Mouse (Mus musculus): Measurements from ENCODE around the gene Igsf9.

Gene Igsf9

DNA sequence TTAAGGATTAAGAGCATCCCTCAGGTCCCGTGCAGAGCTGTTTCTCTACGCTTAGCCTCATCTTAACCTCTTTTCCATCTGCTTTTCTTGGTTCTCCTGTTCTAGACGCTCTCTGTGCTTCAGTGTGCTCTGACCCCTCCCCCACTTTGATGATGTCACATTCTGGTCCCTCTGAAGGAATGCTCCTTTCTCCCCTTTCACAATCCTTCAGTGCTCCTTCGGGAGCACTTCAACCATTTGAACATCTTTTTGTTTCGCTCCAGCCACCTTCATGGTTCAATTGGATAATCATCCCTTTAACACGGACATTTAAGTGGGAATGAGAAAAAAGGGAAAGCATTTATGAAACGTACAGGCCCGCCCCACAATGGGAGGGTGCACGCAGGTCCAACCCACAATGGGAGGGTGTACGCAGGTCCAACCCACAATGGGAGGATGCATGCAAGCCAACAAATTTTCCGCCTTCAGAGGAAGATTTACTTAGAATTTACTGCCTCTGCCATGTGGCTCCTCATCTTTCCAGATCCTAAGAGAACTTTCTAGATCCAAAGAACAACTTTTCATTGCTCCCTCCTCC is 13.2 kb upstream of the Igsf9 start:
- peak; percentile 83 for DNase-seq (ENCODE audit: low read depth, low spot score)

DNA sequence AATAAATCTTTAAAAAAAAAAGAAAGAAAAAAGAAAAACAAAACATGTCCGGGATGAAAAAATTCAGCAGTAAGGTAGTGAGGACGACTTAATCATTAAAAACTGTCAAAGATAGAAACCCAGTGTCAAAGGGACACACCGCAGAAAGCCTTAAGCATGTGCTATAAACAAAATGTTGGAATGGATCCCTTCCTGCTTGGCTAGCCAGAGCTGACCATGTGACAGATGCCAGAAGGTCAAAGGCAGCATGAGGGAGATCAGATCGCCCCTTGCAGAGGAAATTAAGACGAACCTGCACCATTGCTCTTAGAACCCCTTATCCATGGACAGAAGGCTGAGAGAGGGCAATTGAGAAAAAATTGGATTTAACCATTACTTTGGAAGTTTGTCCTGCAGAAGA is 12.2 kb upstream of the Igsf9 start:
- no peak for DNase-seq (ENCODE audit: low read depth, low spot score)

DNA sequence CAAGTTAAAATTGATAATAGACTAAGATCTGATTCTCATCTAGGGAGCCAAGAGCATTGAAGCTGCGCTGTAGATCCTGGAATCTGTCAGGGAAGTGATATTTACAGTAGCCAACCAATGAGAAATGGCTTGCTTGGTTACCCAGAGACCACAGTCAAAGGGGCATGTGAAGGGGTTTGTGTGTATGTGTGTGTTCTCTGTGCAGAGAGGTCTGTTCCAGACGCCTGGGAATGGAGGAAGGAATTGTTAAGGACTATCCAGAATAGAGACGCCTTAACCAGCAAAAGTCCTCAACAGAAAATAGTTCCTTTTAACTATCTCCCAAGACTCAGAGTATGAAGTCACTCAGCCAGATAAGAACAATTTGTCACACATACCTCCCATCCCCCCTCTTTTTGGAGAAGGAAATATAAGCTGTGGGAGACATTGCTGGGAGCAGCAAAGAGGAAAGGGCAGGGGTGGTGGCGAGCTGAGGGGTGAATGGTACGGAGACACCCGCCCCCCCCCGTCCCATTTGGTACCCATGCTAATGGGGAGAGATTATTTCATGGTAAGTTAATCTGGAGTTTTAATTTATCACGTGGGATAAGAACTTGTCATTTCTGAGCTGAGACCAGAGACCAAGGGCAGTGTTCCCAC is 11.7 kb upstream of the Igsf9 start:
- DNase-seq (ENCODE audit: low read depth, low spot score), result no peak

DNA sequence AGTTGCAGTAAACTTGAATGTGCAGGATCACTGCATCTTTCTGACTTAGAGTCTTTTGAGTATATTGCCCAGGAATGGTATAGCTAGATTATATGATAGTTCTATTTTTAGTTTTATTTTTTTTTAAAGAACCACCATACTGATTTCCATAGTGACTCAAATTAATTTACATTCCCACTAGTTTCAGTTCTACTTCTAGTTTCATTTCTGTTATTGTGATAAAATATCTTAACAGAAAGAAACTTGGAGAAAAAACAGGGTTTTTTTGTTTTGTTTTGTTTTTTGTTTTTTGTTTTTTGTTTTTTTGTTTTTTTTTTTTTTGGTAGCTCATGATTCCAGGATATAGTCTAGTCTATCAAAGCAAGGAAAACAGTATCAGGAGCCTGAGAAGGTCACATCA is 8.7 kb upstream of the Igsf9 start:
- peak; percentile 15 for DNase-seq (ENCODE audit: low read depth, low spot score)

DNA sequence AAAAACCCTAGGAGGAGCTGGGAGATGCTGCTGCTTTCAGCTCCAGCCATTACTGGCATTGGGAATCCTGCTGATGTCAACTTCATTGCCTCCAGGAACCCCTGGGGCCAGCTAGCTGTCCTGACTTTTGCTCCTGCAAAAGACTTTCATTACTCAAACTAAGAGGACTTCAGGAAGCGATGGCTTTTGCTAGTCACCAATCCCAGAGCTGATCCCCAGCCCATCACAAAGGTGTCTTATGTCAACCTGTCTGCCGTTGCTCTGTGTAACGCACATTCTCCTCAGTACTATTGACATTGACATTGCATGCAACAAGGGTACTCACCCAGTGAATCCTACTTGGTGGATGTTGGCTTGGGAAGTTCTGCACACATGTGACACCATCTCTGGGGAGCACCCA is 7.4 kb upstream of the Igsf9 start:
- no peak for DNase-seq (ENCODE audit: low read depth, low spot score)

DNA sequence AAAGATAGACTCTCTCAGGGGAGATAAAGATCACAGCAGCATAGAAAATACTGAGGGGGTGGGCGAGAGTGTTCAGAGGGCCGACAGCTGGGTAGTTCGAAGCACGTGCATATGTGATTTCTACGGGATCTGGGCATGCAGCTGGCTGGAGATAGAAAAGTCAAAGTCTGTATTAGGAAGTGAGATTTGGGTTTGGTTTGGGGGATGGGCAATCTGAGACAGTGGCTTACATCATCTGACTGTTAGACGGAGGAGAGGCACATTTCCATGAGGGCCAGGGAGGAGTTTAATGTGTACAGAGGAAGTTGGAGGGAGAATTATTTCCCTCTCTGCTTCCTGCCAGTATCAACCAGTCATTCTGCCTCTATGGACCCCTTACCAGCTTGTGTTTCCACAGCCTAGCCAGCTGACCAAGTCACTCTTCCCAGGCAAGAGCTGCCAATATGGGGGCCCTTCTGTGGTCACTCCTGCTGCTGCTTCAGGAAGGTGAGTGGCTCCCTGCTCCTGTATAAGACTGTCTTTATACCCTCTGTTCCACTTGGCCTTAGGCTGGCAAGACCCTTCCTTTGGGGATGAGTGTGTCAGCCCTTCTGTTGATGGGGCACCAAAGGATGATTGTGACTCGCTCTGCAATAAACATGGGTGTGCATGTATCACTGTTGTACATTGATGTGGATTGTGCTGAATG is 6.4 kb upstream of the Igsf9 start, which contains the start of gene Slamf9:
TSS of gene Slamf9 (plus strand) at position 305 of the 688 bp plus-strand sequence.
- peak; percentile 57 for DNase-seq (ENCODE audit: low read depth, low spot score)

DNA sequence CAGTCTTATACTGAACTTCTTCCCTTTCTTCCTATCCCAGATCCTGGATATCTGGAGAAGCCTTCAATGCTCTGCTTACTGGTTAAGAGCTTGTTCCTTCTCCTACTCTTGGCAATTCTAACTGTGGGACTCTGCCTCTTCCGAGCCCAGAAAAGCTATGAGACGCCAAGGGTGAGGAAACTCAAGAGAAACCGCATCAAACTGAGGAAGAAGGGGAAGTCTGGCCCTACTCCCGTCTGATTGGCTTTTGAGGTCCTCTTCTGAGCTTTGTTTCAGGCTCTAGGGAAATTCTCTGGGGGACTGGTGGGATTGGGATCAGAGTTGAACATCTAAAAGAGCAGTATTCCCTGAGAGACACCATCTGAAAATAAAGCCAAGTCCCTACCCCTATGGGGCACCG is 3.6 kb upstream of the Igsf9 start:
- DNase-seq (ENCODE audit: low read depth, low spot score), result no peak

DNA sequence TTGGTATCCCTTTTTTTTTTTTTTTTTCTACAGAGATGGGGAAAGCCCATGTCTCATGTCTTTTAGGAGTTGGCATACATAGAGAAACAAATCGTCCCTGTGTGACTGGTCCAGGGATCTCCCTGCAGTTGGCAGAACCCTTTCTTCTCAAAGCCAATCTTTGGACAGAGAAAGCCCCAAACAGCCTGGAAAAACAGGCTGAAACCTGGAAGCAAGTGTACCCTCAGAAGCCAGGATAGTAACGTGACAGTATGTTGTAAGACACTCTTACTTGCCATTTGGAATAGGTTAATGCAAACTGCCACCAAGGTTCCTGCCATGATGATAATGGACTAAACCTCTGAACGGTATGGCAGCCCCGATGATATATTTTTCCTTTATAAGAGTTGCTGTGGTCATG is 1.2 kb upstream of the Igsf9 start:
- DNase-seq (ENCODE audit: low read depth, low spot score), result no peak

DNA sequence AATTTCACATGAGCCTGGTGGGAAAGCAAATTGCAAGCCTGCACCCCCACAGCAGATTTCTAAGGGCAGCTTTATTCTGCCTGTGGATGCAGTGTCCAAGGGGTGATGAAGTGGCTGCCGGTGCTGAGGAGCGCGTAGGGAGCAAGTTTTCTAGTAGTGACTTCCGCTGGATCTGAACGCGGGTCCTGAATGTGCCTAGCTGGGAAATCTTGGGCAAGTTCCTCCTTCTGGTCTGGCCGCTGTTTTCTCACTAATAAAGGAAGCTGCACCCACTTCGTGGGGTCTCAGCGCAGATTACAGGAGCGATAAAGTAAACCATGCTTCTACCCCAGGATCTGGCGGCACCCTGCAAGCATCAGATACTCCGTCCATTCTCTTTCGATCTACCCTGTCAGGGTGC is 477 bp upstream of the Igsf9 start:
- DNase-seq (ENCODE audit: low read depth, low spot score), result no peak

DNA sequence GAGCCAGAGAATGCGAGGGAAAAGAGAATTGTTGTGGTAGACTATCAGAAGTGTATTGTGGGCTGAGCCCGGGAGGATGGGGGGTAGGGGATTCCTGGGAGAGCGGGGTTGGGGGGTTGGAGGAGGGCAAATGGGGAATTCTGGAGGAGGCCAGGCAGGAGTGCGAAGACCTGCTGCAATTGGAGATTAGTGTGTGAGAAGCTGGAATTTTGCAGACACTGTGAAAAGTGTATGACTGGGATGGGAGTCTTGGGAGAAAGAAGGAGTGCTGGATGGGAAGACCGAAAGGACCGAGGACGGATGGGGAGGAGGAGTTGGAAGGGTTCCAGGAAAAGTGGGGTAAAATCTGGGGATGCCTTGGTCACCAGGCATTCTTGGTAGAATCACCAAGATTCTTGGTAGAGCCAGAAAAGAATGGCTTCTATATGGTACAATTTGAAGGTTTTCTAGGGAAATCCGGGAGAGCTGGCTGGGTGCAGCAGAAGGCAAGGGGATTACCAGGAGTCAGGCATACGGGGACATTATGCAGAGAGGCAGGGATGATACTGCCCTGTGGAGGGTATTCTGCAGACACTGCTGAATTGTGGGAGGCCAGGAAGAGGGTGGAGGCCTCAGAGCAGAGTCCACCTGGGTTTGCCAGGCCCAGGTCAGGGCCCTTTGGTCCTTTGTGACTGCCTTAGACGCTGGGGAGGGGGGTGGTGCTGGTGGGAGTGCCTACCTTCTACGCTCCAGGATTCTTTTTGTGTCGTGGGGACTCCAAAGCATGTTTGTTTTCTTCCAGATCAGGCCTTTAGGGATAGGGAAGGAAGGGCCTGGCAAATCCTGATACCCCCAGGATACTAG is 1.2 kb downstream of the Igsf9 start:
- no peak for DNase-seq (ENCODE audit: low read depth, low spot score)

DNA sequence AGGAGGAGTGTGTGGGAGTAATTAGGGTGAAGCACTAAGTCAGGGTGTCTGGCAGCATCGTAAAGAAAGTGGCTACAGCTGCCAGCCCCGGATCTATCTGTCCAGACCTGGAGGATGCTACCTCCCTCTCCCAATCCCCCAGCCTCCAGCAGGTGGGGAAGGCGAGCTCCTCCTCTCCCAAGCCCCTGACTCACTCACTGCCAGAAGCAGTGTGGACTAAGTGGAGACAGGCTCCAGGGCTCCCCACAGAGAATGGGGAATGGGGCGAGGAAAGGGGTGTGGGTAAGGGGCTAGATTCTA is 1.7 kb downstream of the Igsf9 start:
- DNase-seq (ENCODE audit: low read depth, low spot score), result no peak

DNA sequence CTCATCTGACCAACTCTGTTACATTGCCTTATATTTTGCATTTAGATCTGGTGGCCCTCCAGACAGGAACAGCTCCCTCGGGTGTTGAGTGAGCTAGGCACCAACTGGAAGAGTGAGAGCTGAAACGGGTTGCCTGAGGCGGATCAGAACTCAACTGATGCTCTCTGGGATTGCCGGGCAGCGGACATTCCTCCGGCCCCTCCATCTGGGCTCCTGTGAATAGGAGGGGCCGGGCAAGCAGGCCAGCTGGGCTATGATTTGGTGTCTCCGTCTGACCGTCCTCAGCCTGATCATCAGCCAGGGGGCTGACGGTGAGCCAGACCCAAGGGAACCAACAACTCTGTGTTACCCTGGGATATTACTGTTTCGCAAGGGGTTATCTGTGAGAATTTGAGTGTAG is 2.6 kb downstream of the Igsf9 start:
- no peak for DNase-seq (ENCODE audit: low read depth, low spot score)

DNA sequence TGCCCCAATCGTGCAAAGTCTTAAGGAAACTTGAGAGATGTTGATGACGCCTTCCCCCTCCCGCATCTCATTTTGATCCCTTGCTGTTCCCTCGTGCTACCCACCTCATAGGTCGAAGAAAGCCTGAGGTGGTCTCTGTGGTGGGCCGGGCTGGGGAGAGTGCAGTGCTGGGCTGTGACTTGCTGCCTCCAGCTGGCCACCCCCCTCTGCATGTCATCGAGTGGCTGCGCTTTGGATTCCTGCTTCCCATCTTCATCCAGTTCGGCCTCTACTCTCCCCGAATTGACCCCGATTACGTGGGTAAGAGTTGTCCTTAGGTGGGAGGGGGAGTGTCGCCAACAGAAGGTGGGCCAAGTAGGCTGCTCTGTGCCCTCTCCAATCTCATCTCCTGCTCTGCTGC is 3.1 kb downstream of the Igsf9 start:
- DNase-seq (ENCODE audit: low read depth, low spot score), result no peak

DNA sequence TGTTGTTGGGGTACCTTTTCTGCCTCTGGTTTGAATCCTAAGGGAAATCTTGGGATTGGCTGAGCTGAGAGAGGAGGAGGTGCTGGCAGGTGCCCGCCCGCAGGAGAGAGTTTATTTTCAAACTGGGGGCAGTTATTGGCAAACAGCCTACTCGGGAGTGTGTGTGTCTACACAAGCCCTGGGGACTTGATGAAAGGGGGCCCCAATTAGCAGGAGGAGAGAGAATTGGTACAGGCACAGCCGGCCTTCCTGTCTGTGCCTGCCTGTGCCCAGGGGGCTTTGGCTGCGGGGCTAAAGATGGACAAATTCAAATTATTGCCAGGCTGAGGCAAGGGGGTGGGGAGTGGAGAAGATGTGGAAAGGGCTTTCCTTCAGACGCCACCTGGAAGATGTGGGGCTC is 4.2 kb downstream of the Igsf9 start:
- no peak for DNase-seq (ENCODE audit: low read depth, low spot score)

DNA sequence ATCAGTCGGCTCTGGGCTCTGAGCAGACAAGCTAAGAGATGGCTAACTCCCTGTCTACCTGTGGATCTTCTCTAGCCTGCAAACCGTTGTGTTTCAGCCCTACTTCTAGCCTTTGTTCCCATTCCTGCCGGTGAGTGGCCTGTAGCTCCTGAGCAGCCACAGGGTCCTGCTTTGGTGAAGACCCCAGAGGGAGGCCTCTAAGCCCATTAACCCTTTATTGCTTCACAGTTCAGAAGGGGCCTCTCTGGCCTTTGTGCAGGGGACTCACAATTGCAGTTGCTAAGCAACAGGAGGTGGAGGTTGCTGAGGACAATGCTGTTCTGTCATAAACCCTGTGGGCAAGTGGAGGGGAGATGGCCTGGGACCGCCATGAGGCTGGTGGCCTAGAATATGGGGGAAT is 4.6 kb downstream of the Igsf9 start:
- DNase-seq (ENCODE audit: low read depth, low spot score), result no peak

DNA sequence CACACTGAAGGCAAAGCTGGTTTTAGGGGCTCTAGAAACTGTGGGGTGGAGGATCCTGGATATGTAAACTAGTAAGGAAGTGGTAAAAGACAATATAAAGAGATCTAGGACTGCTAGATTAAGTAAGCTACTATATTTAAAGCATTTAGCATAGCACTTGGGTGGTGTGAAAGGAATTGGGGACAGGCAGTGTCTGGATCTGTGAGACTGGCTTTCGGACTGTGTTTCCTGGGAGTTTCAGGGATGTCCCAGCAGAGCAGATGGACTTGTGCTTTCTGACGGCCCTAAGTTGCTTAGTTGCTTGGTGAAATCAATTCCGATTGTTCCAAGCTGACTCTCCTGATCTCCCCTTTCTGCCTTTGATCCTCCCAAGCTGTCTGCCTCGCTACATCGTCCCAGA is 5.1 kb downstream of the Igsf9 start:
- no peak for DNase-seq (ENCODE audit: low read depth, low spot score)

DNA sequence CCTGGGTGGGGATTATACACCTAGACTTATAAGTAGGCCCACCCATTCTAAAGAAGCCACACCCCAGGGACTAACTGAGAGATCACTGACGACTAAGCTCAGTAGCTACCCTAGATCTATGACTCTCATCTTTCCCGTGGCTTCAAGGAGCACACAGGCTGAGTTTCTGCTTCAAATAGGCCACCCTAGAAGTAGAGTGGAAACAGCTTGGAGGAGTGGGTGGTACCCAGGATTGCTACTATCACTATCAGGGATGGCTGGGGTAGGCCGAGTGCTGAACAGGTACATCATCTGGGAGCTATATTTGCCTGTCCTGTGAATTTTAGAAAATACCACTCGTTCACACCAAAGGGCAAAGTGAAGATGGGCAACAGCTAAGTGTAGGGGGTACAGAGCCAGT is 6.3 kb downstream of the Igsf9 start:
- no peak for DNase-seq (ENCODE audit: low read depth, low spot score)

DNA sequence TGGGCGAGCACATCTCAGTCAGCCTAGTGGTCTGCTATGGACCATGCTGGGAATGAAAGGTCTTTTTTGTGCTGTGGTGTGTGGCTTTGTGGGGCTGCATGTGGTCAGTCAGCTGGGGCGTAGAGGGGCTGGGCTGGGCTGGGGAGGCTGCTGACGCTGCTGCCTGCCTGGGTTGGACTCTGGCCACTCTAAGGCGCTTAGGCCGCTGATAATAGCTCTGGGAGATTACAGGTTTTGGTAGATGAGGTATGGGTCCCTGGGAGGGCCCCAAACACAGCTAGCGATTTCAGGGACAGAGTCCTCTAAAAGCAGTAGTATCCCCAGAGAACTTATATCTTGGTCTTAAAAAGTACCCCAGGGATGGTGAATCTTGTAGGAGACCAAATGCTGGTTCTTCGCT is 7.2 kb downstream of the Igsf9 start:
- DNase-seq (ENCODE audit: low read depth, low spot score), result no peak

DNA sequence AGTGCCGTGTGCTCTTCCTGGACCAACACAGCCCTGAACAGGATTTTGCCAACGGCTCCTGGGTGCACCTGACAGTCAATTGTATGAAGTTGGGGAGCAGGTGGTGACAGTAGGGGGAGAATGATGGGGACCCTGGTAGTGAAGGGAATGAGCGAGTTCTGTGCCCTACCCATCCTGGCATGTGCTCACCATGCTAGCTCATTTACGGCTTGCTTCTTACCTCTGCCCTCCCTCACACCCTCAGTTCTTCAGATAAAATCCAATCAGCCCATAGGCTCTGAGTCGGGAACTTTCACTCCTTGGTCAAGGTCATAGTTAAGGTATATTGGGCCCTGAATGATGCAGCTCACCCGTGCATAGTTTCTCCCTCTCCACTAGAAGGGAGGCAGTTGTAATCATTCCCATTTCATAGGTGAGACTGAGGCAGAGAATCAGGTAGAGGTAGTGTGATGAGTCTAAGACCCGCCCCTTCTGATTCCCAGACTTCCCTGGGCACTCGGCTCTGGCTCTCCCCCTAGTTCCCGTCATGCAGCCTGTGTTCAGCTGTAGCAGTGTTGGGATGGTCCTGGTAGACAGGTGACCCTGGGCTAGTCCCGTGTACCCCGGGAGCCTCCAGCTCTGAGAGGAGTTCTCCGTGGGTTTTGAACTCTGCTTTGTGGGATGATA is 8.1 kb downstream of the Igsf9 start:
- DNase-seq (ENCODE audit: low read depth, low spot score), result no peak

DNA sequence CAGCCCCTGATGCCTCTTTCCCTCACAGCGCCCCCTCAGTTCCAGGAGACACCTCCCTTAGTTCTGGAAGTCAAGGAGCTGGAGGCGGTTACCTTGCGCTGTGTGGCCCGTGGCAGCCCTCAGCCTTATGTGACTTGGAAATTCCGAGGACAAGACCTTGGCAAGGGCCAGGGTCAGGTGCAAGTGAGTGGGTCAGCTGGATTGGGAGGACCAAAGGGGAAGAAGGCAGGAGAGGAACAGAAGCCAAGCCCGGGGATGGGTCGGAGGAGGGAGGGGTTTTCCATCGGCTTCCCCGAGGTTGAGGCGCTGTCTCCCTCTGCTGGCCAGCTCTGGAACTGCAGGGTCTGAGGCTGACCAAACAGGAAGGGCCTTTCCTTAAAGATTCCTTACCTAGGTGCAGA is 8.7 kb downstream of the Igsf9 start:
- DNase-seq (ENCODE audit: low read depth, low spot score), result peak; percentile 67

DNA sequence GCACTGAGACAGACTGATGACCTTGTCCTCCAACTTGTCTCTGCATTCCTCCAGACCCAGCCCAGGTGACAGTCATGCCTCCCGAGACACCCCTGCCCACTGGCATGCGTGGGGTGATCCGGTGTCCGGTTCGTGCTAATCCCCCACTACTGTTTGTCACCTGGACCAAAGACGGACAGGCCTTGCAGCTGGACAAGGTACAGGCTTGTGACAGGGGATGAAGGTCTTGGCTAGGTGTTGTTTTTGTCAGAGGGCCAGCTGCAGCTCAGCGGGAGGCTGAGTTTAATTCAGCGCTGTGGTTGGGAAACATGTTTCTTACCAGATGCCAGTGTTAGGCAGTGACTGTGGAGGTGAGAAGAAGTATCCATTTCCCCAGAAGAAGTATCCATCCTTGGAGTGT is 10.5 kb downstream of the Igsf9 start:
- no peak for DNase-seq (ENCODE audit: low read depth, low spot score)

DNA sequence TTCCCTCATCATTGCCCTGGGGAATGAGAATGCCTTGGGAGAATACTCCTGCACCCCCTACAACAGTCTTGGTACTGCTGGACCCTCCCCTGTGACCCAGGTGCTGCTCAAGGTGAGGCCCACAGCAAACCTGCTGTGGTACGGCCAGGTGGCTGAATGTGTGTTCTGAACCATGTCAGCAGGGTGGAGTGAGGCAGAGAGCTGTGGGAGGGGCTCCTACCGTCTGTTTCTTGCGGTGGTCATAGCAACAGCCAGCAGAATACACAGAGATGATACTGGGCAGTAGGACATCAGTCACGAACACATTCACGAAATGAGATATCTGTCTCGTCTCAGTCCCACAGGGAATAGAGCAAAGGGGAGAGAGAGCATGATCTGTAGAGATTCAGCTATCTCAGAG is 11.9 kb downstream of the Igsf9 start:
- DNase-seq (ENCODE audit: low read depth, low spot score), result peak; percentile 52
